Mouse (Mus musculus): ENCODE data around the gene Prss56. TPM values are rescaled to one million over a fixed set of nuclear protein-coding genes. Genes with fewer than 3 reads are reported as not detected.

Prss56 gene
- polyA plus RNA-seq, 1 experiment from 2014 or later: 0.88 TPM

GRCm38 (mm10) chr1:87230606-87231005 is 47.5 kb downstream of the Prss56 start:
- no peaks in the 10 kb centered on the region for H3K27me3 ChIP-seq (ENCODE audit: control insufficient read depth, insufficient read depth, low read length)
- WGBS: 79% methylated on average over 5 of the region's 5 CpGs
- H3K4me3 ChIP-seq (ENCODE audit: low read depth, low read length): no peak overlapping the region
- DNase-seq (ENCODE audit: low spot score) (no peak), ATAC-seq (ENCODE audit: insufficient read depth, low FRiP score, low TSS enrichment) (no peak)
- peaks cover 30% of the 10 kb centered on the region for H3K36me3 ChIP-seq (ENCODE audit: control insufficient read depth, insufficient read depth, low read length)
- no peak overlapping the region for H3K9ac ChIP-seq (ENCODE audit: low read length)
- no peak overlapping the region for H3K4me2 ChIP-seq (ENCODE audit: low read depth)
- H3K4me1 ChIP-seq (ENCODE audit: control insufficient read depth, insufficient read depth, low read length): no peaks in the 10 kb centered on the region
- H3K9me3 ChIP-seq (ENCODE audit: control insufficient read depth, low read length): no peaks in the 10 kb centered on the region
- no peak overlapping the region for H3K27ac ChIP-seq (ENCODE audit: low read depth, low read length)

DNA sequence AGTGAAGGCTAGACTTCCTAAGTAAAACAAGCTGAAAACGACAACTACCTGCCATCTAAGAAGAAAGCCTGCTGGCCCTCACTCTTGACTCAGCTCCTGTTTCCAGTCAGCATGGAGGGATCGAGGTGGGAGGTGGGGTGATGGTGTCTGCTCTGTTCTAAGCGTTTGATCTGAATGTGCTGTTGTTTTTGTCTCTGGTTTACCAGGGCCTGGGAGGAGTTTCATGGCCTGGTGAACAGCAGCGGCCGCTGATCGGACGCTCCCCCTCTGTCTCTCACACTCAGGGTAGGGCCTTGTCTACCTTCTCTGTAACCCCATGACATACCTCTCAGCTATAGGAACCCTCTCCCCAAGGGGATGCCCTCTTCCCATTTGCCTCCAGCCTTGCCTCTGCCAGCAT is 49.1 kb downstream of the Prss56 start:
- H3K4me3 ChIP-seq (ENCODE audit: low read depth, low read length): no peak overlapping the region
- no peaks in the 10 kb centered on the region for H3K27me3 ChIP-seq (ENCODE audit: control insufficient read depth, insufficient read depth, low read length)
- 82% methylated on average over 7 of the region's 7 CpGs for WGBS
- no peak for ATAC-seq (ENCODE audit: insufficient read depth, low FRiP score, low TSS enrichment)
- H3K4me2 ChIP-seq (ENCODE audit: low read depth): no peak overlapping the region
- no peak for DNase-seq (ENCODE audit: low spot score)
- H3K4me1 ChIP-seq (ENCODE audit: control insufficient read depth, insufficient read depth, low read length): no peaks in the 10 kb centered on the region
- H3K9me3 ChIP-seq (ENCODE audit: control insufficient read depth, low read length): no peaks in the 10 kb centered on the region
- no peak overlapping the region for H3K9ac ChIP-seq (ENCODE audit: low read length)
- peaks cover 21% of the 10 kb centered on the region for H3K36me3 ChIP-seq (ENCODE audit: control insufficient read depth, insufficient read depth, low read length)
- no peak overlapping the region for H3K27ac ChIP-seq (ENCODE audit: low read depth, low read length)

Other genes with a start within 250 kb of the Prss56 start
- not detected in 2 replicates for gene Alppl2, start 93.4 kb upstream of the Prss56 start, polyA plus RNA-seq (2014; fragmentation: Nextera tagmentation; extraction: Ambion mirVana)
- not detected in 2 replicates for gene Alpi, start 81.7 kb upstream of the Prss56 start, polyA plus RNA-seq (2014; fragmentation: Nextera tagmentation; extraction: Ambion mirVana)
- not detected in 2 replicates for gene Akp3, start 58.3 kb upstream of the Prss56 start, polyA plus RNA-seq (2014; fragmentation: Nextera tagmentation; extraction: Ambion mirVana)
- gene Ecel1, start 26.8 kb upstream of the Prss56 start, polyA plus RNA-seq (2014; fragmentation: Nextera tagmentation; extraction: Ambion mirVana): 28.3 and 36.8 TPM in 2 replicates
- 0.40 and 0.45 TPM in 2 replicates for gene Chrnd, start 7.3 kb downstream of the Prss56 start, polyA plus RNA-seq (2014; fragmentation: Nextera tagmentation; extraction: Ambion mirVana)
- gene Chrng, start 21.3 kb downstream of the Prss56 start, polyA plus RNA-seq (2014; fragmentation: Nextera tagmentation; extraction: Ambion mirVana): 5.0 TPM in 2 replicates
- gene Eif4e2, start 30.6 kb downstream of the Prss56 start, polyA plus RNA-seq (2014; fragmentation: Nextera tagmentation; extraction: Ambion mirVana): 129 and 135 TPM in 2 replicates
- gene Efhd1, start 81.0 kb downstream of the Prss56 start, polyA plus RNA-seq (2014; fragmentation: Nextera tagmentation; extraction: Ambion mirVana): 0.51 and 0.58 TPM in 2 replicates
- gene Gigyf2, start 143.7 kb downstream of the Prss56 start, polyA plus RNA-seq (2014; fragmentation: Nextera tagmentation; extraction: Ambion mirVana): 51.5 and 62.9 TPM in 2 replicates
- 0.46 TPM in 1 of 2 replicates, not detected in the other for gene Kcnj13, start 211.4 kb downstream of the Prss56 start, polyA plus RNA-seq (2014; fragmentation: Nextera tagmentation; extraction: Ambion mirVana)